Mouse (Mus musculus) liver, embryonic 11.5 days (tissue): Measurements from ENCODE around the gene Acad12. TPM values are rescaled to one million over a fixed set of nuclear protein-coding genes. Genes with fewer than 3 reads are reported as not detected.
"Not testable (repeated sequence)": the region's sequence is repeated elsewhere in the genome, so short reads cannot be mapped to it uniquely, and the experiment has no call there.

Experiments used
- ATAC-seq: fragments of 200-750 bp; cut with Nextera tagmentation; replicated peaks from 2 replicates; pipeline ENCODE4 v1.8.0; 2017; ENCODE audit warnings: moderate number of reproducible peaks, mild to moderate bottlenecking, moderate TSS enrichment, moderate library complexity; ENCODE audit not compliant: low FRiP score
- DNase-seq: peaks from one replicate; pipeline ENCODE4 v3.0.0-alpha.2; 2017; ENCODE audit warnings: low spot score
- H3K27ac ChIP-seq: fragments of 300-500 bp; sonication (generic); 2 replicates; pipeline ENCODE4 v1.5.1; 2014; ENCODE audit warnings: mild to moderate bottlenecking, low read depth, low read length, control low read depth
- H3K27me3 ChIP-seq: fragments of 300-500 bp; sonication (generic); replicated peaks from 2 replicates; pipeline ENCODE4 v1.6.1; 2014; ENCODE audit warnings: low read length, mixed read lengths; ENCODE audit not compliant: control insufficient read depth, insufficient read depth
- H3K36me3 ChIP-seq: fragments of 300-500 bp; sonication (generic); 2 replicates; pipeline ENCODE4 v1.6.1; 2014; ENCODE audit warnings: mild to moderate bottlenecking, low read length, moderate library complexity, mixed read lengths; ENCODE audit not compliant: control insufficient read depth, insufficient read depth
- H3K4me1 ChIP-seq: fragments of 300-500 bp; sonication (generic); replicated peaks from 2 replicates; pipeline ENCODE4 v1.6.1; 2014; ENCODE audit warnings: low read length, mixed read lengths; ENCODE audit not compliant: control insufficient read depth, insufficient read depth
- H3K4me2 ChIP-seq: fragments of 300-500 bp; sonication (generic); 2 replicates; pipeline ENCODE4 v1.6.1; 2014; ENCODE audit warnings: mild to moderate bottlenecking, control low read depth, moderate library complexity
- H3K4me3 ChIP-seq: fragments of 300-500 bp; sonication (generic); 2 replicates; pipeline ENCODE4 v1.5.1; 2014; ENCODE audit warnings: low read depth, low read length, control low read depth
- H3K9ac ChIP-seq: fragments of 300-500 bp; sonication (generic); 2 replicates; pipeline ENCODE4 v1.6.1; 2014; ENCODE audit warnings: low read depth, low read length, control low read depth
- H3K9me3 ChIP-seq: fragments of 300-500 bp; sonication (generic); 2 replicates; pipeline ENCODE4 v1.6.1; 2016; ENCODE audit warnings: low read length, inconsistent platforms, mixed read lengths; ENCODE audit not compliant: control insufficient read depth
- WGBS: fragments of 180-500 bp; shearing (Covaris S2); extraction: QIAGEN DNeasy Blood & Tissue Kit; methylation state at CpG from one replicate; pipeline ENCODE4 v1.1.7; 2014; 5-methylcytosine and 5-hydroxymethylcytosine counted together
- polyA plus RNA-seq: library from polyadenylated mRNA; unstranded; fragments of >200 nt; fragmentation: Nextera tagmentation; extraction: Ambion mirVana; gene quantifications from 2 replicates; pipeline ENCODE4 v1.2.1, GENCODE M21; 2014

The Acad12 gene
- polyA plus RNA-seq, 1 experiment from 2014 or later: 3.0 TPM

GRCm38 (mm10) chr5:121660059-121660896, 41.5 kb upstream of the Acad12 start, which contains the start of the genes Acad10 and Brap:
Gene Acad10 (minus strand): TSS chr5:121660514.
Gene Brap (plus strand): TSS chr5:121660563.
- whole genome bisulfite sequencing: 2% methylated on average over 75 of the region's 85 CpGs

DNA sequence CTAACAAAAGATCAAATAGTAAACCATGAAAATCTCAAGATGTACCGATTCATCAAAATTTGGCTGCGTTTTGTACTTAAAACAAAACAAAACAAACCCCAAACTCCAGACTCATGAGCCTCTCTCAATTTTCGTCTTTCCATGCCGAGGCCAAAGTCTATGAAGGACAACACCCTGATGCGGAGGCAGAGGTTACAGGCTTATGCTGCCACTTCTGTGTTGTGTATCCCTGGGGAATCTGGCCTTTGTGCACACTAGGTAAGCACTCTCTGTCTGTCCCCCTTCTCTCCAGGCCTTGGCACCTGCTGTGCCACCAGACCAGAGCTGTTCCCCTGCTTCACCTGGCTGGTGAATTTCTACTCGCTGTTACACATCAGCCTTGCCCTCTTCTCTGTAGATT, 38.9 kb upstream of the Acad12 start:
- H3K4me1 ChIP-seq, H3K36me3 ChIP-seq, H3K27ac ChIP-seq, ATAC-seq, H3K9me3 ChIP-seq, DNase-seq, H3K4me2 ChIP-seq, H3K4me3 ChIP-seq, H3K27me3 ChIP-seq, H3K9ac ChIP-seq: not testable (repeated sequence)
- 83% methylated on average over 6 of the region's 6 CpGs for WGBS

More at GRCm38 (mm10) chr5:121660059-121660896, 41.5 kb upstream of the Acad12 start, which contains the start of the genes Acad10 and Brap:
- Histone ChIP-seq H3K4me1 (peaks cover 7% of the 10 kb centered on the region), H3K4me2 (peak within 1 kb of the TSS; percentile 75), H3K9ac (peak within 1 kb of the TSS; percentile 94), H3K36me3 (peaks cover 9% of the 10 kb centered on the region; the same call in 1 of the 2 replicates), H3K4me3 (peak within 1 kb of the TSS; percentile 100), H3K9me3 (no peaks in the 10 kb centered on the region), H3K27me3 (no peaks in the 10 kb centered on the region), H3K27ac (peak within 1 kb of the TSS; percentile 71)
- DNase-seq (peak; percentile 97), ATAC-seq (peak; percentile 85)

GRCm38 (mm10) chr5:121656866-121657265, 38.1 kb upstream of the Acad12 start:
- not testable (repeated sequence) for H3K9me3 ChIP-seq, H3K27me3 ChIP-seq, ATAC-seq, H3K4me3 ChIP-seq, H3K9ac ChIP-seq, DNase-seq, H3K27ac ChIP-seq, H3K4me1 ChIP-seq, H3K4me2 ChIP-seq, H3K36me3 ChIP-seq
- 53% methylated on average over 6 of the region's 6 CpGs for WGBS

DNA sequence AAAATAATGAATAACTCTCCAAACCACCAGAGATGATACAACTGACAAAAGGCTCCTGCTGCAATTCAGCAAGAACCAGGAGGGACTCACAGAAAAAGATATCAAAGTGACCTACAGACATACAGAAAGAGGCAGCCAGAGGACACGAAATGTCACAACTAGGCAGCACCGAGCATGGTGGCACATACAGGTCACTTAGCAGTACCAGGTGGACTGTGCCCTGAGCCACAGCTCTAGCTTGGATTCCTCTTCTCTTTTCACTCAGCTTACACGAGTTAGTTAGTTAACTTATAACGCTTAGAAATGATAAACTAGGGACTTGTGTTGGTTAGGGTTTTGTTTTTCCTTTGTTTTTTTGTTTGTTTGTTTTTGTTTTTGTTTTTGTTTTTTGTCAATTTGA, 35.8 kb upstream of the Acad12 start:
- H3K4me3 ChIP-seq: no peak overlapping the region
- no peak overlapping the region for H3K27ac ChIP-seq
- H3K36me3 ChIP-seq: no peaks in the 10 kb centered on the region
- no peaks in the 10 kb centered on the region for H3K27me3 ChIP-seq
- WGBS: 79% methylated on average over 4 of the region's 4 CpGs
- no peaks in the 10 kb centered on the region for H3K9me3 ChIP-seq
- no peaks in the 10 kb centered on the region for H3K4me1 ChIP-seq
- no peak for ATAC-seq
- DNase-seq: no peak
- H3K9ac ChIP-seq: no peak overlapping the region
- no peak overlapping the region for H3K4me2 ChIP-seq

DNA sequence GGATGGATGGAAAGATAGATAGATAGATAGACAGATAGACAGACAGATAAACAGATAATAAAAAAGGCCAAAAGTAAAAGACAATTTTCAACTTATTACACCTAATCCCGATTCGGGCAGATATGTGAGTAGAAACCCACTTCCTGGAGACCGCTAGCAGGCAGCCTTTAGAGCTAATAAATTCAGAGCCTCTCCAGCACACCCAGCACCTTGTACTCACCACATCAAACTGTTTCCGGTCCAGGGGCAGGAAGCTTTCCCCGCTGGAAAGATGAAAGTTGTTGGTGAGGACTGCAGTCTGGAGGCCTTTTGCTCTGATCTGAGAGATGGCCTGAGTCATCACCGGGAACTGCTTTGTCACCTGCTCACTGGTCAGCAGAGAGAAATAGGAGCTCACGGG, 30.4 kb upstream of the Acad12 start:
- Histone ChIP-seq H3K4me3 (no peak overlapping the region), H3K9ac (no peak overlapping the region), H3K4me1 (no peaks in the 10 kb centered on the region), H3K4me2 (no peak overlapping the region), H3K9me3 (no peaks in the 10 kb centered on the region), H3K27ac (no peak overlapping the region), H3K27me3 (no peaks in the 10 kb centered on the region), H3K36me3 (no peaks in the 10 kb centered on the region)
- WGBS: 71% methylated on average over 7 of the region's 7 CpGs
- DNase-seq (no peak), ATAC-seq (no peak)

DNA sequence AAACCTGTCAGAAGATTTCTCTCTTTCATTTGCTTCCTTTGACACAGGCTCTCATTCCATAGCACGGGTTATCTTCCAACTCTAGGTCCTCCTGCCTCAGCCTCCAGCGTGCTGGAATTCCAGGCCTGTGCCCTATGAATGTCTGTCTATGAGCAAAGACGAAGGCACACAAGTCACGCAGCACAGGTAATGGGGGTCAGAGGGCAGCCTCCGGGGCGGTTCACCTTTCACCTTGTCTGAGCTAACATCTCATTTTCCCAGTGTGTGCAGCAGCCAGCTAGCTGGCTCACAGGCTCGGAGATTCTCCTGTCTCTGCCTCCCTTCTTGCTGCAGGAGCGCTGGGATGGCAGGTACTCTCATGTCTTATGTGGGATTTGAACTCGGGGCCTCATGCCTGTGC, 20.9 kb upstream of the Acad12 start:
- WGBS: 85% methylated on average over 9 of the region's 9 CpGs

DNA sequence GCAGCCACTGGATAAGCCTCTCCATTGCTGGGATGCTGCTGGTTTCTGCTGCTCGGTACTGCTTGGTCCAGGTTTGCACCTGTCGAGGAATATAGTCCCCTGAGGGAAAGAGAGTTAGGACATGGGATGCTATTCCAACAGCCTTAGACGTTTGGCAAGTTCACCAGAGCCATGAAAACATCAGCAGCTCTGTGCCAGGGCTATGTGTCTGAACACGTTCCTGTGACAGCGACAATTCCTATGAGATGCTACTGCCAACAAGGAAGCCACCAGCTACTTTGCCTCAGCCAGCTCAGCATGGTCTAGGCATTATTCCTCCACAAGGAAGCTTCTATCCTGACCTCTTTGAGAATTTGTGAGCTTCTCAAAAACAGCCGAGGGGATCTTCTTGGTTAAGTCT, 18.6 kb upstream of the Acad12 start:
- ATAC-seq (no peak), DNase-seq (no peak)
- H3K4me3 ChIP-seq: no peak overlapping the region
- no peaks in the 10 kb centered on the region for H3K9me3 ChIP-seq
- H3K4me1 ChIP-seq: no peaks in the 10 kb centered on the region
- H3K9ac ChIP-seq: no peak overlapping the region
- no peak overlapping the region for H3K27ac ChIP-seq
- no peak overlapping the region for H3K4me2 ChIP-seq
- 78% methylated on average over 6 of the region's 6 CpGs for WGBS
- H3K27me3 ChIP-seq: no peaks in the 10 kb centered on the region
- H3K36me3 ChIP-seq: no peaks in the 10 kb centered on the region

More for the DNA sequence above, 20.9 kb upstream of the Acad12 start:
- no peak for ATAC-seq
- Histone ChIP-seq H3K27me3 (no peaks in the 10 kb centered on the region), H3K4me1 (no peaks in the 10 kb centered on the region), H3K9ac (no peak overlapping the region), H3K4me2 (no peak overlapping the region), H3K4me3 (no peak overlapping the region), H3K27ac (no peak overlapping the region), H3K9me3 (no peaks in the 10 kb centered on the region), H3K36me3 (no peaks in the 10 kb centered on the region)
- DNase-seq: no peak

- no peaks in the 10 kb centered on the region for H3K4me1 ChIP-seq
- no peak for ATAC-seq
- no peak overlapping the region for H3K4me3 ChIP-seq
- no peak for DNase-seq
- no peaks in the 10 kb centered on the region for H3K36me3 ChIP-seq
- no peaks in the 10 kb centered on the region for H3K9me3 ChIP-seq
- no peak overlapping the region for H3K4me2 ChIP-seq
- no peak overlapping the region for H3K9ac ChIP-seq
- H3K27me3 ChIP-seq: no peaks in the 10 kb centered on the region
- H3K27ac ChIP-seq: no peak overlapping the region
- WGBS: 80% methylated on average over 5 of the region's 5 CpGs
These were observed 15.9 kb upstream of the Acad12 start for GRCm38 (mm10) chr5:121634668-121635067.

- no peak overlapping the region for H3K9ac ChIP-seq
- DNase-seq: no peak
- no peak for ATAC-seq
- H3K9me3 ChIP-seq: no peaks in the 10 kb centered on the region
- no peak overlapping the region for H3K4me3 ChIP-seq
- 38% methylated on average over 3 of the region's 3 CpGs for WGBS
- no peak overlapping the region for H3K4me2 ChIP-seq
- no peaks in the 10 kb centered on the region for H3K4me1 ChIP-seq
- H3K27ac ChIP-seq: no peak overlapping the region
- H3K36me3 ChIP-seq: no peaks in the 10 kb centered on the region
- H3K27me3 ChIP-seq: no peaks in the 10 kb centered on the region
These were observed 14.1 kb upstream of the Acad12 start for GRCm38 (mm10) chr5:121632804-121633203.
